Comparison of ENCODE assay signal across 14 mouse cellular contexts in genomic region chr2:73276141-73276571, GRCm38 (mm10). TPM values are rescaled to one million over a fixed set of nuclear protein-coding genes. Genes with fewer than 3 reads are reported as not detected.
DNase-seq lines count a peak whose midpoint lies in the region; ATAC-seq lines count a peak whose summit lies in the region.
"Had no signal": no experiment of that assay in that cellular context is flagged by ENCODE, and none has a peak within 500 bp of the region (broad histone marks: within the 10 kb centered on the region; RNA-seq: fewer than 3 reads in every experiment).

No protein-coding gene starts in this region.

- WGBS in forebrain, embryonic 10.5 days: under 1% methylated on average over 6 of the region's 6 CpGs
- 3% methylated on average over 6 of the region's 6 CpGs for WGBS in limb, embryonic 13.5 days

- no peak overlapping the region for H3K9ac ChIP-seq in limb, embryonic 13.5 days

- peaks cover 80% of the 10 kb centered on the region for H3K4me1 ChIP-seq in forebrain, embryonic 10.5 days
- peaks cover 64% of the 10 kb centered on the region for H3K4me1 ChIP-seq in limb, embryonic 13.5 days

- H3K36me3 ChIP-seq in forebrain, embryonic 10.5 days (replicated peaks): no peaks in the 10 kb centered on the region
- H3K36me3 ChIP-seq in limb, embryonic 13.5 days: no peaks in the 10 kb centered on the region
- H3K36me3 ChIP-seq: G1E had no signal

- no peak overlapping the region for H3K4me3 ChIP-seq in forebrain, embryonic 10.5 days
- peak overlapping the region; percentile 13 for H3K4me3 ChIP-seq in limb, embryonic 13.5 days

- peaks cover 100% of the 10 kb centered on the region for H3K27me3 ChIP-seq in forebrain, embryonic 10.5 days (ENCODE audit: poor library complexity, severe bottlenecking)
- H3K27me3 ChIP-seq in limb, embryonic 13.5 days: peaks cover 84% of the 10 kb centered on the region

- no peak overlapping the region for H3K27ac ChIP-seq in forebrain, embryonic 10.5 days
- H3K27ac ChIP-seq in limb, embryonic 13.5 days: no peak overlapping the region

- ATAC-seq in limb, embryonic 13.5 days (ENCODE audit: low FRiP score, low read depth): no peak

- peak overlapping the region; percentile 21; the same call in 1 of the 2 replicates for H3K4me2 ChIP-seq in limb, embryonic 13.5 days (replicated peaks)

- no peaks in the 10 kb centered on the region for H3K9me3 ChIP-seq in forebrain, embryonic 10.5 days
- no peaks in the 10 kb centered on the region for H3K9me3 ChIP-seq in limb, embryonic 13.5 days

- peak; percentile 33 for DNase-seq in thymus, postnatal 25 days
- DNase-seq in thymus, postnatal 36 days: no peak
- peak; percentile 49 for DNase-seq in forebrain, embryonic 10.5 days (ENCODE audit: extremely low spot score, low spot score)
- peak; percentile 9 for DNase-seq in yolk sac, embryonic 10.5 days (ENCODE audit: low spot score)
- no peak for DNase-seq in gastrocnemius, postnatal 25 days
- no peak for DNase-seq in left cerebral cortex, adult 18-20 months (ENCODE audit: low spot score in 2 of 2)
- DNase-seq in testis, postnatal 10 days (ENCODE audit: low spot score): no peak
- DNase-seq: adrenal gland, adult 8-10 months; right cerebral cortex, postnatal 14 days had no signal

RNA-seq across cellular contexts. Expression of gene Sp9, which starts 4.4 kb away (rescaled TPM):
- 0.94 and 1.1 TPM in 2 replicates for polyA plus RNA-seq in forebrain, embryonic 10.5 days (2016; fragmentation: Nextera tagmentation; extraction: Ambion mirVana)
- polyA plus RNA-seq in limb, embryonic 13.5 days (2015; fragmentation: Nextera tagmentation; extraction: Ambion mirVana): 0.87 and 1.6 TPM in 2 replicates
- total RNA-seq in gastrocnemius, postnatal 25 days (2021): not detected
- 1 to 10 TPM; 3.6 to 4.1 TPM for total RNA-seq in left cerebral cortex, adult 18-20 months (2021)
- total RNA-seq: adrenal gland, adult 8-10 months; liver, adult 2 months; megakaryocyte progenitor cell, adult 5-6 weeks had no signal
- polyA plus RNA-seq: heart, embryonic 16.5 days; liver, adult 2 months had no signal

RNA-seq across cellular contexts. Expression of gene Scrn3, which starts 36.2 kb away (rescaled TPM):
- polyA plus RNA-seq in forebrain, embryonic 10.5 days (2016; fragmentation: Nextera tagmentation; extraction: Ambion mirVana): 12.8 and 13.8 TPM in 2 replicates
- polyA plus RNA-seq in limb, embryonic 13.5 days (2015; fragmentation: Nextera tagmentation; extraction: Ambion mirVana): 14.3 and 16.3 TPM in 2 replicates
- total RNA-seq in gastrocnemius, postnatal 25 days (2021): 10 to 100 TPM; 30.4 to 33.6 TPM
- 10 to 100 TPM; 24.8 to 25.7 TPM for total RNA-seq in left cerebral cortex, adult 18-20 months (2021)

RNA-seq across cellular contexts. Expression of gene Cir1, which starts 36.3 kb away (rescaled TPM):
- 13.3 and 14.0 TPM in 2 replicates for polyA plus RNA-seq in forebrain, embryonic 10.5 days (2016; fragmentation: Nextera tagmentation; extraction: Ambion mirVana)
- polyA plus RNA-seq in limb, embryonic 13.5 days (2015; fragmentation: Nextera tagmentation; extraction: Ambion mirVana): 28.6 and 33.3 TPM in 2 replicates
- total RNA-seq in gastrocnemius, postnatal 25 days (2021): 10 to 100 TPM in 1 of 2 experiments, 1 to 10 TPM in 1; 9.9 to 10.0 TPM
- 10 to 100 TPM; 25.6 to 28.3 TPM for total RNA-seq in left cerebral cortex, adult 18-20 months (2021)

RNA-seq across cellular contexts. Expression of gene Ola1, which starts 57.4 kb away (rescaled TPM):
- polyA plus RNA-seq in forebrain, embryonic 10.5 days (2016; fragmentation: Nextera tagmentation; extraction: Ambion mirVana): 111 and 112 TPM in 2 replicates
- 111 and 112 TPM in 2 replicates for polyA plus RNA-seq in limb, embryonic 13.5 days (2015; fragmentation: Nextera tagmentation; extraction: Ambion mirVana)
- total RNA-seq in gastrocnemius, postnatal 25 days (2021): 10 to 100 TPM; 66.1 to 68.9 TPM
- 100 to 1,000 TPM; 100 to 106 TPM for total RNA-seq in left cerebral cortex, adult 18-20 months (2021)

Comparison
In these comparisons a context has a peak if more than half of its experiments do, and no peak if none do; other contexts are left out.
1. DNase-seq: peak in thymus, postnatal 25 days (single experiment), forebrain, embryonic 10.5 days (single experiment) and yolk sac, embryonic 10.5 days (single experiment); none in thymus, postnatal 36 days (0 of 2), gastrocnemius, postnatal 25 days (single experiment), left cerebral cortex, adult 18-20 months (0 of 2) and testis, postnatal 10 days (single experiment).
2. RNA of gene Sp9, which starts 4.4 kb away (total RNA-seq): 3.6 to 4.1 TPM in left cerebral cortex, adult 18-20 months; not detected in gastrocnemius, postnatal 25 days; every median in the first group is over 4 times any median in the second.